Mouse (Mus musculus): Measurements from ENCODE around the gene Syk. TPM values are rescaled to one million over a fixed set of nuclear protein-coding genes. Genes with fewer than 3 reads are reported as not detected.

Gene Syk
- total and polyA plus RNA-seq, 2 experiments = 1.9 to 3.0 TPM

- H3K4me3 ChIP-seq (ENCODE audit: insufficient read depth, low read depth, low read length) = no peak overlapping the region
- no peaks in the 10 kb centered on the region for H3K36me3 ChIP-seq (ENCODE audit: control insufficient read depth, insufficient read depth, low read length)
- no peaks in the 10 kb centered on the region for H3K79me2 ChIP-seq (ENCODE audit: control insufficient read depth, insufficient read depth, low read length)
- H3K27ac ChIP-seq (replicated peaks; ENCODE audit: insufficient read depth, low read depth, low read length) = no peak overlapping the region
- WGBS = 74% methylated on average over 5 of the region's 5 CpGs
- TF ChIP-seq CTCF (IDR thresholded peaks at IDR 0.05; ENCODE audit: low read depth, low read length) (no peak), POLR2A (IDR thresholded peaks at IDR 0.05; ENCODE audit: extremely low read depth, insufficient read depth, low read length) (no peak)
- no peaks in the 10 kb centered on the region for H3K4me1 ChIP-seq (ENCODE audit: control insufficient read depth, insufficient read depth, low read length)
- DNase-seq (ENCODE audit: extremely low read depth, low read depth, low spot score) = no peak
- H3K9ac ChIP-seq (ENCODE audit: low read depth, low read length) = no peak overlapping the region
- H3K27me3 ChIP-seq (ENCODE audit: control insufficient read depth, insufficient read depth, low read length) = no peaks in the 10 kb centered on the region
These were observed 93.9 kb downstream of the Syk start for GRCm38 (mm10) chr13:52676671-52677445.

- Histone ChIP-seq H3K4me1 (ENCODE audit: control insufficient read depth, insufficient read depth, low read length) (no peaks in the 10 kb centered on the region), H3K27me3 (ENCODE audit: control insufficient read depth, insufficient read depth, low read length) (no peaks in the 10 kb centered on the region), H3K4me3 (ENCODE audit: insufficient read depth, low read depth, low read length) (no peak overlapping the region), H3K9ac (ENCODE audit: low read depth, low read length) (no peak overlapping the region), H3K79me2 (ENCODE audit: control insufficient read depth, insufficient read depth, low read length) (no peaks in the 10 kb centered on the region), H3K36me3 (ENCODE audit: control insufficient read depth, insufficient read depth, low read length) (no peaks in the 10 kb centered on the region), H3K27ac (replicated peaks; ENCODE audit: insufficient read depth, low read depth, low read length) (no peak overlapping the region)
- no peak for TF ChIP-seq CTCF (IDR thresholded peaks at IDR 0.05; ENCODE audit: low read depth, low read length)
- TF ChIP-seq POLR2A (IDR thresholded peaks at IDR 0.05; ENCODE audit: extremely low read depth, insufficient read depth, low read length) = no peak
- no peak for DNase-seq (ENCODE audit: extremely low read depth, low read depth, low spot score)
- 71% methylated on average over 5 of the region's 5 CpGs for WGBS
These were observed 96.9 kb downstream of the Syk start for GRCm38 (mm10) chr13:52679906-52680305.

- Histone ChIP-seq H3K27ac (replicated peaks; ENCODE audit: insufficient read depth, low read depth, low read length) (no peak overlapping the region), H3K4me1 (ENCODE audit: control insufficient read depth, insufficient read depth, low read length) (no peaks in the 10 kb centered on the region), H3K36me3 (ENCODE audit: control insufficient read depth, insufficient read depth, low read length) (no peaks in the 10 kb centered on the region), H3K79me2 (ENCODE audit: control insufficient read depth, insufficient read depth, low read length) (no peaks in the 10 kb centered on the region), H3K27me3 (ENCODE audit: control insufficient read depth, insufficient read depth, low read length) (no peaks in the 10 kb centered on the region), H3K4me3 (ENCODE audit: insufficient read depth, low read depth, low read length) (no peak overlapping the region), H3K9ac (ENCODE audit: low read depth, low read length) (no peak overlapping the region)
- TF ChIP-seq POLR2A (IDR thresholded peaks at IDR 0.05; ENCODE audit: extremely low read depth, insufficient read depth, low read length) (no peak), CTCF (IDR thresholded peaks at IDR 0.05; ENCODE audit: low read depth, low read length) (no peak)
- WGBS = 90% methylated on average over 5 of the region's 5 CpGs
- DNase-seq (ENCODE audit: extremely low read depth, low read depth, low spot score) = no peak
These were observed 99.1 kb downstream of the Syk start for GRCm38 (mm10) chr13:52682107-52682506.

GRCm38 (mm10) chr13:52690425-52690824 lies 107.5 kb downstream of the Syk start:
- Histone ChIP-seq H3K4me1 (ENCODE audit: control insufficient read depth, insufficient read depth, low read length) (no peaks in the 10 kb centered on the region), H3K27me3 (ENCODE audit: control insufficient read depth, insufficient read depth, low read length) (no peaks in the 10 kb centered on the region), H3K9ac (ENCODE audit: low read depth, low read length) (no peak overlapping the region), H3K36me3 (ENCODE audit: control insufficient read depth, insufficient read depth, low read length) (no peaks in the 10 kb centered on the region), H3K4me3 (ENCODE audit: insufficient read depth, low read depth, low read length) (no peak overlapping the region), H3K79me2 (ENCODE audit: control insufficient read depth, insufficient read depth, low read length) (no peaks in the 10 kb centered on the region), H3K27ac (replicated peaks; ENCODE audit: insufficient read depth, low read depth, low read length) (no peak overlapping the region)
- DNase-seq (ENCODE audit: extremely low read depth, low read depth, low spot score) = no peak
- TF ChIP-seq POLR2A (IDR thresholded peaks at IDR 0.05; ENCODE audit: extremely low read depth, insufficient read depth, low read length) (no peak), CTCF (IDR thresholded peaks at IDR 0.05; ENCODE audit: low read depth, low read length) (no peak)
- 72% methylated on average over 13 of the region's 13 CpGs for WGBS

GRCm38 (mm10) chr13:52692311-52692710 lies 109.3 kb downstream of the Syk start:
- 76% methylated on average over 6 of the region's 6 CpGs for WGBS
- H3K4me3 ChIP-seq (ENCODE audit: insufficient read depth, low read depth, low read length) = no peak overlapping the region
- no peak for TF ChIP-seq CTCF (IDR thresholded peaks at IDR 0.05; ENCODE audit: low read depth, low read length)
- no peak for TF ChIP-seq POLR2A (IDR thresholded peaks at IDR 0.05; ENCODE audit: extremely low read depth, insufficient read depth, low read length)
- H3K9ac ChIP-seq (ENCODE audit: low read depth, low read length) = no peak overlapping the region
- H3K4me1 ChIP-seq (ENCODE audit: control insufficient read depth, insufficient read depth, low read length) = no peaks in the 10 kb centered on the region
- H3K27ac ChIP-seq (replicated peaks; ENCODE audit: insufficient read depth, low read depth, low read length) = no peak overlapping the region
- no peaks in the 10 kb centered on the region for H3K27me3 ChIP-seq (ENCODE audit: control insufficient read depth, insufficient read depth, low read length)
- no peak for DNase-seq (ENCODE audit: extremely low read depth, low read depth, low spot score)
- no peaks in the 10 kb centered on the region for H3K79me2 ChIP-seq (ENCODE audit: control insufficient read depth, insufficient read depth, low read length)
- no peaks in the 10 kb centered on the region for H3K36me3 ChIP-seq (ENCODE audit: control insufficient read depth, insufficient read depth, low read length)

DNA sequence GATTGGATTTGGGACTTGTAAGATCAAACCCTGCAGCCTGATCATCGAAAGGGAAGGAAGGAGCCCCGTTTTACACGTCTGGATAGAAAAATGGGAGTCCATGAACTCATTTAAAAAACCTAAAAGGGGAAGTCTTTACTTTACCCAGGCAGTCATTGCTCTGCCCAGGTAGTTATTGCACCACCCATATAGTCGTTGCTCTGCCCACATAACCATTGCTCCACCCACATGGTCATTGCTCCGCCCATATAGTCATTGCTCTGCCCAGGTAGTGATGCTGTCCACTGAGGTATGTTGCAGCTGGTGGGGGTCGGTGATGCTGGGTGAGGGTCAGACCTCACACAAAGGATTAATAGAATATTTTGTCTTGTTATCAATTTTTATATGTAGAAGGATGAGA lies 111.9 kb downstream of the Syk start:
- Histone ChIP-seq H3K9ac (ENCODE audit: low read depth, low read length) (no peak overlapping the region), H3K4me1 (ENCODE audit: control insufficient read depth, insufficient read depth, low read length) (no peaks in the 10 kb centered on the region), H3K79me2 (ENCODE audit: control insufficient read depth, insufficient read depth, low read length) (no peaks in the 10 kb centered on the region), H3K27ac (replicated peaks; ENCODE audit: insufficient read depth, low read depth, low read length) (no peak overlapping the region), H3K4me3 (ENCODE audit: insufficient read depth, low read depth, low read length) (no peak overlapping the region), H3K27me3 (ENCODE audit: control insufficient read depth, insufficient read depth, low read length) (no peaks in the 10 kb centered on the region), H3K36me3 (ENCODE audit: control insufficient read depth, insufficient read depth, low read length) (no peaks in the 10 kb centered on the region)
- TF ChIP-seq POLR2A (IDR thresholded peaks at IDR 0.05; ENCODE audit: extremely low read depth, insufficient read depth, low read length) (no peak), CTCF (IDR thresholded peaks at IDR 0.05; ENCODE audit: low read depth, low read length) (no peak)
- DNase-seq (ENCODE audit: extremely low read depth, low read depth, low spot score) = no peak
- 79% methylated on average over 6 of the region's 6 CpGs for WGBS

Other genes with a start within 250 kb of the Syk start
- gene Diras2, start 51.9 kb upstream of the Syk start, total RNA-seq (2014; rRNA removed) = 0.13 TPM in 1 of 2 replicates, not detected in the other
- gene Diras2, start 51.9 kb upstream of the Syk start, polyA plus RNA-seq (2012; rRNA removed) = 0.02 TPM in 1 of 2 replicates, not detected in the other

All from liver, adult 2 months (tissue).